Mouse (Mus musculus) liver, embryonic 16.5 days (tissue): ENCODE measurements at regions not wholly inside any gene's neighbourhood (a gene's known extent, or its start where the extent isn't known, plus 50 kb on each side); places are given as distances from the start of the nearest gene placed in this dataset.
A peak's percentile ranks its signal among the peaks of the same experiment; 100 is the strongest.

Source experiments
- ATAC-seq: fragments of 200-750 bp; cut with Nextera tagmentation; 2 replicates; pipeline ENCODE4 v1.8.0; 2017; ENCODE audit warnings: low read depth, mild to moderate bottlenecking, moderate number of reproducible peaks, moderate library complexity
- H3K27ac ChIP-seq: fragments of 300-500 bp; sonication (generic); 2 replicates; pipeline ENCODE4 v1.5.1; 2014; ENCODE audit warnings: mild to moderate bottlenecking, low read length
- H3K27me3 ChIP-seq: fragments of 300-500 bp; sonication (generic); 2 replicates; pipeline ENCODE4 v1.6.1; 2014; ENCODE audit warnings: low read depth, low read length, mixed read lengths; ENCODE audit not compliant: control insufficient read depth, insufficient read depth
- H3K36me3 ChIP-seq: fragments of 300-500 bp; sonication (generic); 2 replicates; pipeline ENCODE4 v1.6.1; 2014; ENCODE audit warnings: mild to moderate bottlenecking; ENCODE audit not compliant: control insufficient read depth, insufficient read depth
- H3K4me1 ChIP-seq: fragments of 300-500 bp; sonication (generic); 2 replicates; pipeline ENCODE4 v1.6.1; 2014; ENCODE audit warnings: low read depth, low read length, mixed read lengths; ENCODE audit not compliant: control insufficient read depth
- H3K4me2 ChIP-seq: fragments of 300-500 bp; sonication (generic); 2 replicates; pipeline ENCODE4 v1.6.1; 2014; ENCODE audit warnings: low read depth, low read length, mixed read lengths
- H3K4me3 ChIP-seq: fragments of 300-500 bp; sonication (generic); 2 replicates; pipeline ENCODE4 v1.5.1; 2014; ENCODE audit warnings: low read depth, mild to moderate bottlenecking, low read length
- H3K9ac ChIP-seq: fragments of 300-500 bp; sonication (generic); 2 replicates; pipeline ENCODE4 v1.6.1; 2014; ENCODE audit warnings: low read depth, low read length
- H3K9me3 ChIP-seq: fragments of 300-500 bp; sonication (generic); replicated peaks from 2 replicates; pipeline ENCODE4 v1.6.1; 2016; ENCODE audit warnings: low read length; ENCODE audit not compliant: control insufficient read depth
- WGBS: fragments of 180-500 bp; shearing (Covaris S2); extraction: QIAGEN DNeasy Blood & Tissue Kit; methylation state at CpG from one replicate; pipeline ENCODE4 v1.1.7; 2014; ENCODE audit not compliant: insufficient replicate concordance; 5-methylcytosine and 5-hydroxymethylcytosine counted together

GRCm38 (mm10) chr4:150775281-150775680 lies 78.4 kb upstream of the Errfi1 start:
- Histone ChIP-seq H3K4me2 (no peak overlapping the region), H3K9me3 (peaks cover 2% of the 10 kb centered on the region; the same call in 1 of the 2 replicates), H3K36me3 (no peaks in the 10 kb centered on the region), H3K27me3 (no peaks in the 10 kb centered on the region), H3K4me1 (no peaks in the 10 kb centered on the region), H3K27ac (no peak overlapping the region), H3K4me3 (no peak overlapping the region), H3K9ac (no peak overlapping the region)
- ATAC-seq = no peak
- 83% methylated on average over 8 of the region's 8 CpGs for WGBS

- 63% methylated on average over 7 of the region's 7 CpGs for WGBS
- H3K9ac ChIP-seq = no peak overlapping the region
- H3K27ac ChIP-seq = no peak overlapping the region
- no peaks in the 10 kb centered on the region for H3K4me1 ChIP-seq
- no peak overlapping the region for H3K4me2 ChIP-seq
- H3K27me3 ChIP-seq = no peaks in the 10 kb centered on the region
- no peak overlapping the region for H3K4me3 ChIP-seq
- no peaks in the 10 kb centered on the region for H3K36me3 ChIP-seq
- H3K9me3 ChIP-seq = peaks cover 2% of the 10 kb centered on the region; the same call in 1 of the 2 replicates
- ATAC-seq = no peak
Measured at GRCm38 (mm10) chr4:150774289-150774914, 79.3 kb upstream of the Errfi1 start.

- 50% methylated on average over 6 of the region's 6 CpGs for WGBS
- ATAC-seq = no peak
- Histone ChIP-seq H3K9ac (no peak overlapping the region), H3K27ac (no peak overlapping the region), H3K27me3 (no peaks in the 10 kb centered on the region), H3K4me2 (no peak overlapping the region), H3K9me3 (peaks cover 2% of the 10 kb centered on the region; the same call in 1 of the 2 replicates), H3K4me3 (no peak overlapping the region), H3K4me1 (no peaks in the 10 kb centered on the region), H3K36me3 (no peaks in the 10 kb centered on the region)
Measured at GRCm38 (mm10) chr4:150771922-150772651, 81.6 kb upstream of the Errfi1 start.

GRCm38 (mm10) chr4:150771469-150771868 lies 82.2 kb upstream of the Errfi1 start:
- ATAC-seq = no peak
- Histone ChIP-seq H3K27me3 (no peaks in the 10 kb centered on the region), H3K4me1 (no peaks in the 10 kb centered on the region), H3K27ac (no peak overlapping the region), H3K9ac (no peak overlapping the region), H3K4me2 (no peak overlapping the region), H3K9me3 (peaks cover 2% of the 10 kb centered on the region; the same call in 1 of the 2 replicates), H3K4me3 (no peak overlapping the region), H3K36me3 (no peaks in the 10 kb centered on the region)
- 47% methylated on average over 2 of the region's 2 CpGs for WGBS

GRCm38 (mm10) chr4:150769043-150769442 lies 84.7 kb upstream of the Errfi1 start:
- no peaks in the 10 kb centered on the region for H3K4me1 ChIP-seq

GRCm38 (mm10) chr4:150758467-150759237 lies 95.1 kb upstream of the Errfi1 start:
- Histone ChIP-seq H3K36me3 (no peaks in the 10 kb centered on the region), H3K27ac (0 out of 2 replicates have a peak overlapping the region, but pooled peaks have one; percentile 17), H3K4me1 (no peaks in the 10 kb centered on the region), H3K27me3 (no peaks in the 10 kb centered on the region), H3K9ac (no peak overlapping the region), H3K4me2 (no peak overlapping the region), H3K9me3 (no peaks in the 10 kb centered on the region), H3K4me3 (no peak overlapping the region)
- WGBS = 29% methylated on average over 15 of the region's 15 CpGs
- no peak for ATAC-seq

More at GRCm38 (mm10) chr4:150769043-150769442, 84.7 kb upstream of the Errfi1 start:
- no peak overlapping the region for H3K27ac ChIP-seq
- H3K9me3 ChIP-seq = peaks cover under 1% of the 10 kb centered on the region; the same call in 1 of the 2 replicates
- no peak for ATAC-seq
- no peak overlapping the region for H3K4me3 ChIP-seq
- H3K4me2 ChIP-seq = no peak overlapping the region
- H3K9ac ChIP-seq = no peak overlapping the region
- WGBS = 62% methylated on average over 7 of the region's 7 CpGs
- H3K27me3 ChIP-seq = no peaks in the 10 kb centered on the region
- H3K36me3 ChIP-seq = no peaks in the 10 kb centered on the region

GRCm38 (mm10) chr4:150757815-150758426 lies 95.8 kb upstream of the Errfi1 start:
- no peak for ATAC-seq
- Histone ChIP-seq H3K4me3 (no peak overlapping the region), H3K36me3 (no peaks in the 10 kb centered on the region), H3K4me1 (no peaks in the 10 kb centered on the region), H3K4me2 (no peak overlapping the region), H3K9ac (no peak overlapping the region), H3K27ac (no peak overlapping the region), H3K9me3 (no peaks in the 10 kb centered on the region), H3K27me3 (no peaks in the 10 kb centered on the region)
- 41% methylated on average over 10 of the region's 10 CpGs for WGBS

- no peak for ATAC-seq
- Histone ChIP-seq H3K36me3 (no peaks in the 10 kb centered on the region), H3K9ac (no peak overlapping the region), H3K4me2 (no peak overlapping the region), H3K27me3 (no peaks in the 10 kb centered on the region), H3K9me3 (no peaks in the 10 kb centered on the region), H3K4me1 (no peaks in the 10 kb centered on the region), H3K4me3 (no peak overlapping the region), H3K27ac (no peak overlapping the region)
- WGBS = 70% methylated on average over 10 of the region's 10 CpGs
Measured at GRCm38 (mm10) chr4:150757291-150757741, 96.4 kb upstream of the Errfi1 start.
